Mouse (Mus musculus): ENCODE results near the gene Mmp20. TPM values are rescaled to one million over a fixed set of nuclear protein-coding genes. Genes with fewer than 3 reads are reported as not detected.

Gene Mmp20
- polyA plus RNA-seq, 1 experiment, result not detected

- Histone ChIP-seq H3K27ac (ENCODE audit: insufficient read depth, low read depth, low read length) (no peak overlapping the region), H3K4me1 (ENCODE audit: control insufficient read depth, insufficient read depth, low read length) (no peaks in the 10 kb centered on the region), H3K4me3 (ENCODE audit: insufficient read depth, low read length) (no peak overlapping the region)
- no peak for TF ChIP-seq CTCF (IDR thresholded peaks at IDR 0.05; ENCODE audit: low read depth, low read length)
- no peak for TF ChIP-seq POLR2A (IDR thresholded peaks at IDR 0.05; ENCODE audit: borderline replicate concordance, low read depth, low read length)
These were observed 22.6 kb downstream of the Mmp20 start for GRCm38 (mm10) chr9:7650397-7651180.

DNA sequence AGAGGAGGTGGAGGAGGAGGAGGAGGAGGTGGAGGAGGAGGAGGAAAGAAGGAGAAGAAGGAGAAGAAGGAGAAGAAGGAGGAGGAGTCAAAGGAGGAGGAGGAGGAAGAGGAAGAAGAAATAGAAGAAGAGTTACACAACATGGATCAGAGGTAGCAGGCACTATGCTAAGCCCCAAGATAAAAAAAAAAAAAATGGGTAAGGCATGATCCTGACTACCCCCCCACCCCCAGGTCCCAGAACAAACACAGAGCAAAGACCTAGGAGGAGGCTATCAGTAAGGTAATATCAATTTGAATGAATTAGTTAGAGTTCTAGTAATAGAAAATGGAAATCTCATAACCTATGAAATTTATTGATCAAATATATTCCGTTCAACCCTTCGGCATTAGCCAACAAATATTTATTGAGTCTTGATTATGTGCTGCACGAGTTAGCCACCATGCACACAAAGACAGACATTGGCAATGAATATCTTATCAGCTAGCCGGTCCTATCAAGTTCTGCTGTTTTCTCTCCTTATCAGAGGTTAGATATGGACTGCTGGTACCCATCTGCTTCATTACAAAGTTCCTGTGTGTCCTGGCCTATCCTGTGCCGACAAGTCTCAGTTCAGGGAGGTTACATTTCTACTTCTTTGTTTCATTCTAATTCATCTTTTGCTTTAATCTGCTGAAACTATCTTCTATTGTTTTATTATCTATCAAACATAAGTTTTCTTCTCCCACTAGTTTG lies 24.5 kb downstream of the Mmp20 start:
- H3K4me1 ChIP-seq (ENCODE audit: control insufficient read depth, insufficient read depth, low read length), result no peaks in the 10 kb centered on the region

DNA sequence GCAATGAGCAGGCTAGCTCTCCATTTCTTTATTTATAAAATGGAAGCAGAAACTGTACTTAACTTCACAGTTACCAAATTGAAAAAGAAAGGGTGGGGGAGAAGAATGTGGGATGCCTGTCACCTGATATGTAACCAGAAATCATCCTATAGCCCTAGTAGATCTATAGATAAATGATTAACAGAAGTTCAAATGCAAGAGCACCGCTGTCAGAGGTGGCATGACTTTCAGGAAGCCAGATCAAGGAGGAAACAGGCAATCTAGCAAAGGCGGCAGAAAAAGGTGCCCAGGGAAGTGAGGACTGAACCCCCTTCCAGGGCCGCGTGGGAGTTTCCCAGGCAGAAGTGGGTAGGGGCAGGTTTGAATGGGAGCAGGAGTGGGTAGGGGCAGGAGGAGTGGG lies 29.9 kb downstream of the Mmp20 start:
- no peak overlapping the region for H3K27ac ChIP-seq (ENCODE audit: insufficient read depth, low read depth, low read length)
- H3K4me3 ChIP-seq (ENCODE audit: insufficient read depth, low read length), result no peak overlapping the region

More for the DNA sequence above, 24.5 kb downstream of the Mmp20 start:
- H3K4me3 ChIP-seq (ENCODE audit: insufficient read depth, low read length), result no peak overlapping the region
- no peak for TF ChIP-seq CTCF (IDR thresholded peaks at IDR 0.05; ENCODE audit: low read depth, low read length)
- no peak for TF ChIP-seq POLR2A (IDR thresholded peaks at IDR 0.05; ENCODE audit: borderline replicate concordance, low read depth, low read length)
- H3K27ac ChIP-seq (ENCODE audit: insufficient read depth, low read depth, low read length), result no peak overlapping the region

GRCm38 (mm10) chr9:7659469-7660020 lies 31.5 kb downstream of the Mmp20 start:
- no peak overlapping the region for H3K27ac ChIP-seq (ENCODE audit: insufficient read depth, low read depth, low read length)
- H3K4me3 ChIP-seq (ENCODE audit: insufficient read depth, low read length), result no peak overlapping the region
- TF ChIP-seq POLR2A (IDR thresholded peaks at IDR 0.05; ENCODE audit: borderline replicate concordance, low read depth, low read length), result no peak
- no peak for TF ChIP-seq CTCF (IDR thresholded peaks at IDR 0.05; ENCODE audit: low read depth, low read length)
- H3K4me1 ChIP-seq (ENCODE audit: control insufficient read depth, insufficient read depth, low read length), result no peaks in the 10 kb centered on the region

More for the DNA sequence above, 29.9 kb downstream of the Mmp20 start:
- H3K4me1 ChIP-seq (ENCODE audit: control insufficient read depth, insufficient read depth, low read length), result no peaks in the 10 kb centered on the region
- TF ChIP-seq POLR2A (IDR thresholded peaks at IDR 0.05; ENCODE audit: borderline replicate concordance, low read depth, low read length) (no peak), CTCF (IDR thresholded peaks at IDR 0.05; ENCODE audit: low read depth, low read length) (no peak)

- H3K4me1 ChIP-seq (ENCODE audit: control insufficient read depth, insufficient read depth, low read length), result no peaks in the 10 kb centered on the region
- TF ChIP-seq POLR2A (IDR thresholded peaks at IDR 0.05; ENCODE audit: borderline replicate concordance, low read depth, low read length) (no peak), CTCF (IDR thresholded peaks at IDR 0.05; ENCODE audit: low read depth, low read length) (no peak)
- H3K4me3 ChIP-seq (ENCODE audit: insufficient read depth, low read length), result no peak overlapping the region
- H3K27ac ChIP-seq (ENCODE audit: insufficient read depth, low read depth, low read length), result no peak overlapping the region
These were observed 33.3 kb downstream of the Mmp20 start for GRCm38 (mm10) chr9:7661371-7661770.

DNA sequence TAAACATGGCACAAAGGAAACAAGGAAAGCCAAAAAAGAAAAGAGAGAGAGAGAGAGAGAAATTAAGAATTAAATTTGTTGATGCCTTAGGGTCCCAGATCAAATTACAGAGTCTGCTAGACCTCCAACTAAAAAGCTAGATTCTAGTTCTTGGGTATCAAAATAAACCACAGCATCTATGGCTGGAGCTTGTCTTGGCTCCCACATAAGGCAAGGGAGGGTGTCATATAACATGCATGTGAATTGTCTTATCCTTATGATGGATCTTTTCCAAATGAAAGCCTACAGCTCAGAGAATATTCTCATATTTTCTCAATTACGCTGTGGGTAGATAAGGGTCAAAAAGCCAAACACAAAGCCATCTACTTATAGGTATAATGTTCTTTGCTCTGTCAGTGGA lies 41.6 kb downstream of the Mmp20 start:
- H3K4me1 ChIP-seq (ENCODE audit: control insufficient read depth, insufficient read depth, low read length), result no peaks in the 10 kb centered on the region
- no peak for TF ChIP-seq POLR2A (IDR thresholded peaks at IDR 0.05; ENCODE audit: borderline replicate concordance, low read depth, low read length)
- no peak for TF ChIP-seq CTCF (IDR thresholded peaks at IDR 0.05; ENCODE audit: low read depth, low read length)
- no peak overlapping the region for H3K4me3 ChIP-seq (ENCODE audit: insufficient read depth, low read length)
- no peak overlapping the region for H3K27ac ChIP-seq (ENCODE audit: insufficient read depth, low read depth, low read length)

- Histone ChIP-seq H3K4me3 (ENCODE audit: insufficient read depth, low read length) (no peak overlapping the region), H3K27ac (ENCODE audit: insufficient read depth, low read depth, low read length) (no peak overlapping the region), H3K4me1 (ENCODE audit: control insufficient read depth, insufficient read depth, low read length) (no peaks in the 10 kb centered on the region)
- TF ChIP-seq POLR2A (IDR thresholded peaks at IDR 0.05; ENCODE audit: borderline replicate concordance, low read depth, low read length) (no peak), CTCF (IDR thresholded peaks at IDR 0.05; ENCODE audit: low read depth, low read length) (no peak)
These were observed 45.0 kb downstream of the Mmp20 start for GRCm38 (mm10) chr9:7672985-7673384.

GRCm38 (mm10) chr9:7678154-7678837 lies 50.3 kb downstream of the Mmp20 start:
- H3K4me3 ChIP-seq (ENCODE audit: insufficient read depth, low read length), result no peak overlapping the region
- no peak overlapping the region for H3K27ac ChIP-seq (ENCODE audit: insufficient read depth, low read depth, low read length)
- TF ChIP-seq POLR2A (IDR thresholded peaks at IDR 0.05; ENCODE audit: borderline replicate concordance, low read depth, low read length), result no peak
- TF ChIP-seq CTCF (IDR thresholded peaks at IDR 0.05; ENCODE audit: low read depth, low read length), result no peak
- no peaks in the 10 kb centered on the region for H3K4me1 ChIP-seq (ENCODE audit: control insufficient read depth, insufficient read depth, low read length)

- no peak overlapping the region for H3K4me3 ChIP-seq (ENCODE audit: insufficient read depth, low read length)
- no peak overlapping the region for H3K27ac ChIP-seq (ENCODE audit: insufficient read depth, low read depth, low read length)
- TF ChIP-seq POLR2A (IDR thresholded peaks at IDR 0.05; ENCODE audit: borderline replicate concordance, low read depth, low read length), result no peak
- TF ChIP-seq CTCF (IDR thresholded peaks at IDR 0.05; ENCODE audit: low read depth, low read length), result no peak
- no peaks in the 10 kb centered on the region for H3K4me1 ChIP-seq (ENCODE audit: control insufficient read depth, insufficient read depth, low read length)
These were observed 54.1 kb downstream of the Mmp20 start for GRCm38 (mm10) chr9:7682081-7682618.
